Mouse (Mus musculus) kidney, postnatal 36 days (tissue): Measurements from ENCODE around the gene Gm10277.

Experiments used
- DNase-seq, 2 experiments: peaks; one replicate each; pipeline ENCODE4 v3.0.0; 2021 to 2022; ENCODE audit warnings: mixed read lengths in 2 of 2

The Gm10277 gene

DNA sequence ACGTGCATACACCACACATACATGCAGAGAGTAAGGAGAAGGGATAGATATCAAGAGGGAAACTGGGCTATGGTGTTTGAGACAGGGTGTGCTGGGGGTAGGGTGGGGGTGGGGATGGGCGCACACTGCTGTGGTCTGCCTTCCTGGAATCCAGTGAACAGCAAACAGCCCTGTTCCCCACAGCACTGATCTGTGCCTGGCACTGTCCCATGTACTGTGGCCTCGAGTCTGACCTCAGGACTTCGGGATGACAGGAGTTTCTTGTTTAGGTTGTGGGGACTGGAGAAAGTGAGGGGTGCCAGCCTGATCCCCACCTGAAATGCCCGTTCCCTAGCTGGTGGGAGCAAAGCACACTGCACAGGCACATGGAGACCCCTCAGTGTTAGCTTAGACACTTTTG is at the start of gene Gm10277:
TSS of gene Gm10277 (minus strand) at position 41 of the 400 bp plus-strand sequence.
- DNase-seq: no peak

DNA sequence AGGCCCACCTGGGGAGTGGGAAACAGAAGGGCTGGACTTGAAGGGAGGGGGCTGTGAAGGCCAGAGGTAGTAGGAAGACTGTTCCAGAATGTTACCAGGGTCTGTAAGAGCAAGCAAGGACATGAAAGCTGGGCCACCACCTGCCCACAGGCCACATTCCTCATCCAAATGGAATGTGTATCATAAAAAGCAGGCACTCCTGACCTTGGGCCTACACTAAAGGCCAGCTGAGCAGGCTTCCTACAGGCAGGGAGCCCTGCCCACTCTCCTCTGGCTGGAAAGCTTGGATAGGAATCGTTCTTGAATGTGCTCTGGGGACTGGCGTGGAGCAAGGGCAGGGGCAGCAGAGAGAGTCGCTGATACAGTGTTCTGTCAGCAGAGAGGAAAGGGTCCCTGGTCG is 49.2 kb upstream of the Gm10277 start:
- peak; percentile 49 to 66 for DNase-seq

DNA sequence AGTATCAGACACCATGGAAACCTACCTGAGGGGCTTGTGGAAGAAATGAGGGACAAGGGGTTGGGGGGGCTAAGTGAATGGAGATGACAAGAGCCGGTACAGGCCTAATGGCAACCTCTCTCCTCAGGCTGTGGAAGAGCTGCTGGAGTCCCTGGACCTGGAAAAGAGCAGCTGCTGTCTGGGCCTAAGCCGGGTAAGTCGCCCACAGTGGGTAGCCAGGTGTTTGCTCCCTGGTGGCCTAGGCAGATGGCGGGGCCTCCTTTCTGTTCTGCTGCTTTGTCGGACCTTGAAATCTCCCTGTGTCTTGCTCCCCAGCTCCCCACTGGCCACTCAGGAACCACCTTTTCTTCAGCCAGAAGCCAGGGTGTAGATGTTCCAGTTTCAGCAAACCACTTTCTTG is 48.7 kb upstream of the Gm10277 start:
- DNase-seq: no peak

DNA sequence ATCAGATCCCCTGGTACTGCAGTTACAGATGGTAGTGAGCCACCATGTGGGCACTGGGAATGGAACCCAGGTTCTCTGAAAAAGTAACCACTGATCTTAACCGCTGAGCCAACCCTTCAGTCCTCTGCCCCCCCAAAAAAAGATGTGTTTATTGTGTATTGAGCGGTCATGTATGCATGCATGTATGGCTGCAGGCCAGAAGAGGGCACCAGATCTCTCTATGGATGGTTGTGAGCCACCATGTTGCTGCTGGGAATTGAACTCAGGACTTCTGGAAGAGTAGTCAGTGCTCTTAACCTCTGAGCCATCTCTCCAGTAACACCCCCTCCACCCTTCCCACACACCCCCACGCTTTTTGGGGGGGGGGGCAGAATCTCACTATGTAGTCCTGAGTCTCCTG is 47.6 kb upstream of the Gm10277 start:
- DNase-seq: peak in 1 of 2 experiments; percentile 52

- no peak for DNase-seq
Measured at GRCm38 (mm10) chr11:77832541-77832940, 45.0 kb upstream of the Gm10277 start.

DNA sequence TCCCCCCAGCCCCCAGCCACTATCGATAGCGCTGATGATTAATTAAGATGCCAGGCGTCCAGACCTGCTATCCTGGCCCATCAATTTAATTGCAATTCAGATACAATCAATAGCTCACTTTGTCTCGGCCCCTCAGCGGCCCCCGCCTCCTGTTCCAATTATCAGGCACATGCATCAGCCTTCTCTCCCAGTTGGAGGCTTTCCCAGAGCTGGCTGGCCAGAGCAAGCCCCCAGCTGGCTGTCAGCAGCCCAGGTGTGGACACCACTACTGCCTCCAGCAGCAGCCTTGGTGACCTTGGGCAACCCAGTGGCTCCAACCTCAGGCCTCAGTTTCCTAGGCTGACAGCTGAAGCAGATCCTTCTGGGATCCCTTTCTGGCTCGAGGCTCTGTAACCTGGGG is 43.3 kb upstream of the Gm10277 start:
- peak; percentile 37 to 39 for DNase-seq

- DNase-seq: peak in 1 of 2 experiments; percentile 37
Measured at GRCm38 (mm10) chr11:77829043-77829841, 41.7 kb upstream of the Gm10277 start.

DNA sequence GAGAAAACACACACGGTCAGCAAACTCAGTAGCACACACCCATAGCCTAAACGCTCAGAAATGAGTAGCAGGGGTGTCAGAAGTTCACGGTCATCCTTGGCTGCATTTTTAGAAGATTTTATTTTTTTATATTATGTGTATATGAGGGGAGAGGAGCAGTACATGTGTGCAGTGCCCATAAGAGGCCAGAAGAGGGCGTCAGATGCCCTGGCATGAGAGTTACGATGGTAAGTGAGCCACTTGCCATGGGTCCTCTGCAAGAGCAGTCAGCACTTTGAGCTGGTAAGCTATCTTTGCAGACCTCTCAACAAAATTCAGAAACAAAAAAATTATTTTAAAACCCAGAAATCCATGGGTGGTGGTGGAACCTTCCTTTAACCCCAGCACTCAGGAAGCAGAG is 40.6 kb upstream of the Gm10277 start:
- DNase-seq: no peak

DNA sequence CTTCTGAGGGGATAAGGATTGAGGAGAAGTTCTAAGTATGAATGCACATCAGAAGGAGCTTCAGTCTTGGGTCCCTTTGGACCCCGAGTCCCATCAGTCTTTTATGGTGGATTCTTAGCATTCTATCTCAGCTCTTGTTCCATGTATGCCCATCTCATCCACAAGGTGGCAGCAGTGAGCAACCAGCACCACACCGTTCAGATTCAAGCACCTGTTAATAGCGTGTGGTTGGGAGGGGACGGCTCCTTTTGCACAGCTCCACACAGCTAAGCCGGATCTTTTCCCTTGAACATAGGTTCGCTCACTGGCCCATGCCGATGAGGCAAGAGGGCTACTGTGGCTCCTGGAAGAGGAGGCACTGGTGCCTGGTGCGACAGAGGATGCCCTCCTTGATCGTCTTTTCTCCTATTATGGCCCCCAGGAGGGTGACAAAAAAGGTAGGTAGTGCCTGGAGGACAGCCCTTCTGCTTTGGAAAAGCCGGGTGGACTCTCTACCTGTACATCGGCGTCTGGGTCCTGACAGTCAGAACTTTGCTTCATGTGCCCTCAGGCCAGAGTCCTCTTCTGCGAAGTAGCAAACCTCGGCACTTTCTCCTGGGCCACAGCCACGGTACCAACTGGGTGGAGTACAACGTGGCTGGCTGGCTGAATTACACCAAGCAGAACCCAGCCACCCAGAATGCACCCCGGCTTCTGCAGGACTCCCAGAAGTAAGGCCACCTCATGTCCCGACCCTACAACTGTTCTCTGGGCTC is 39.9 kb upstream of the Gm10277 start:
- peak; percentile 80 to 85 for DNase-seq

DNA sequence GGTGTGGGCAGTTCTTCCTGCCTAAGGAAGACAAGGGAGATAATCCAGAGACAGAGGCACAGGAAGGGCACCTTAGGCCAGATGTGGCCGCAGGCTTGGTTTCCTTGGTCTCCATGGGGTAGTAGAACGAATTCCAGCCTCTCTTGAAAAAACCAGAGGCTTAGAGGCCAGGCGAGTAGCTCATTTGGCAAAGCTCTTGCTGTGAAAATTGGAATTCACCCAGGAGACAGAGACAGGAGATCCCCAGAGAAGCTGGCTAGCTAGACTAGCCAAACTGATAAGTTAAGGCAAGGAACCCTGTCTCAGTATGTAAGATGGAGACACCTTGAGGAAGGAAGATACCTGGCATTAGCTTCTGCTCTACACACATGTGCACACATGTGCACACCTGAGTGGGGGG is 38.8 kb upstream of the Gm10277 start:
- DNase-seq: no peak

GRCm38 (mm10) chr11:77825853-77826252 is 38.3 kb upstream of the Gm10277 start:
- DNase-seq: peak; percentile 77 to 85

DNA sequence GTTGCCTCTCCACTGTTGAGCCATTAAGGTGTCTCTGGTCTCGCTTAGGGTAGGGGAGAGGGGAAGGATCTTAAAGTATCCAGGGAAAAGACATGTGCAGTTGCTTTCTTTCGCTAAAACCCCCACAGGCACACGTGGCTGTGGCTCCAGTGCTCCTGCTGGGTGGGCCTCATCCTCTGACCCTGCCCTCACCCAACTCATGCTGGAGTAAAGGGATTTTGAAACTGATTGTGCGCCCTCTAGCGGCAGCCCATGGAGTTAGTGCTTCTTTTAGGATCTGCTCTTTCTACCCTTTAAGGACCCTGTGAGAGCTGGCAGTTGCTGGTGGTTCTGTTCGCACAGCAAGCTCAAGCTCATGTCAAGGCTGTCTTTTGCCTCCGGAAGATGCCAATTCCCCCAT is 35.2 kb upstream of the Gm10277 start:
- DNase-seq: peak in 1 of 2 experiments; percentile 84

GRCm38 (mm10) chr11:77821648-77822047 is 34.1 kb upstream of the Gm10277 start:
- DNase-seq: peak; percentile 49 to 84

GRCm38 (mm10) chr11:77816003-77816402 is 28.5 kb upstream of the Gm10277 start:
- peak; percentile 54 to 82 for DNase-seq

DNA sequence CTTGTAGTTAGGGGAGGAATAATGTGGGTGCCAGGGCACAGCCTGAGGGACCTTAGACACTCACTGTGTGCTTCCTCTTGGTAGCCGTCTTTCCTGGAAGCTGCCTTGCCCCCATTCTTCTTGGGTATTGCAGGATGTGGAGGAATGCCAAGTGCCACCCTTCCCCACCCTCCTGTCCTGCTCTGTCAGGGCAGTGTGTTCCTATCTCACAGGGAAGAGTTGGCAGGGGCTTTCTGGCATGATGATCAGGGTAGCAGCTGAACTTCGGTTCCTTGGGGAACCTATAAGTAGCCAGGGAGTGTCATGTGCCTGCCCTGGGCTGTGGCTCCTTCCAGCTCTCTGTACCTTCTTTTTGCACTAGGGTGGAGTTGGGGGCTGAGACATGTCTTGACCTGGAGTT is 26.4 kb upstream of the Gm10277 start:
- DNase-seq: peak in 1 of 2 experiments; percentile 44

DNA sequence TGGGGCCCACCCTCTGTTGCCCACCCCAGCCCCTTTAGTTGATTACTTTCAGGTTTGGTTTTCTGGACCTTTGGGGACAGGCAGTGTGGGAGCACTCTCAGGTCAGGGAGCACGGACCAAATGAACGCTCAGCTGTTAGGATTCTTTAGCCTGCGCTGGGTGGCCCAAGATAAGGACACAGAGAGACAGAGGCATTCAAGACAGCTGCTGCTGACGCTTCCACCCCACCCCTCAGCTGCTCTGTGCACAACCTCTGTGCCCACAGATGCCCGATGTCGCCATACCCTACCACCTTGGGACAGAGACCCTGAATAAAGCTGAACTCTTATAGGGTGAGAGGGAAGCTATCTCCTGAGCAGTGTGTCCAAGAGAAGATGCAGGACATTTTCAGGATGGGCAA is 22.5 kb upstream of the Gm10277 start:
- DNase-seq: no peak

- no peak for DNase-seq
Measured at GRCm38 (mm10) chr11:77809215-77809614, 21.7 kb upstream of the Gm10277 start.

- DNase-seq: peak; percentile 55 to 64
Measured at GRCm38 (mm10) chr11:77808051-77808465, 20.5 kb upstream of the Gm10277 start.

DNA sequence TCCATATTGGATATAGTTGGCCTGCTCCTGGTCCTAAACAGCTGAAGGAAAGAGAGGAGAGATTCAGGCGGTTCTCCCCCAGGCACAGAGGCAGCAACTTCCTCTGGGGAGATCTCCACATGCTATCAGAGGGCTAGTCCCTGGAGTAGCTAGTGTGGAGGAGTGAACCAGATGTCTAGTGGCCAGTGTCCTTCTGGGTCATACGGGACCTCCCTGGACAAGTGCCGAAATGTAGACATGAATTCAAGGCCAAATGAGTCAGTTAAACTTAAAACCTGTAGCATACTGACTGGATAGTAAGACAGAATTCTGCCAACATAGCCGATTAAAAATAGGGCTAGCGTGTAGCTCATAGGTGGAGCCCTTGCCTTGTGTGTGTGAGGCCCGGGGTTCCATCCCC is 19.3 kb upstream of the Gm10277 start:
- no peak for DNase-seq

DNA sequence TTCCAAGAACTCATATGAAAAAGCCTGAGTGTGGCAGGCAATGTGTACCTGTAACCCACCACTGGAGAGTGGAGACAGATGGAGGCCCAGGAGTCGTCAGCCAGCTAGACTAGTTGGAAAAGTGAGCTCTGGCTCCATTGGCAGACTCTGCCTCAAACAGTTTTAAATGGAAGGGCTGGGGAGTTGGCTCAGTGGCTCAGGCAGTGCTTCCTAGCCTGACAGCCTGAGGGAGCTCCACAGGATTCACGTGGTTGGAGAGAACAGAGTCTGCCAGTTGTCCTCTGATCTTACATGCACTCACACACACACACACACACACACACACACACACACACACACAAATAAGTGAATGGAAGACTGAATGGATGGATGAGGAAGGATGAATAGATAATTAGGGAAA is 18.7 kb upstream of the Gm10277 start:
- peak in 1 of 2 experiments; percentile 61 for DNase-seq

- DNase-seq: peak in 1 of 2 experiments; percentile 63
Measured at GRCm38 (mm10) chr11:77802341-77802865, 14.9 kb upstream of the Gm10277 start.

DNA sequence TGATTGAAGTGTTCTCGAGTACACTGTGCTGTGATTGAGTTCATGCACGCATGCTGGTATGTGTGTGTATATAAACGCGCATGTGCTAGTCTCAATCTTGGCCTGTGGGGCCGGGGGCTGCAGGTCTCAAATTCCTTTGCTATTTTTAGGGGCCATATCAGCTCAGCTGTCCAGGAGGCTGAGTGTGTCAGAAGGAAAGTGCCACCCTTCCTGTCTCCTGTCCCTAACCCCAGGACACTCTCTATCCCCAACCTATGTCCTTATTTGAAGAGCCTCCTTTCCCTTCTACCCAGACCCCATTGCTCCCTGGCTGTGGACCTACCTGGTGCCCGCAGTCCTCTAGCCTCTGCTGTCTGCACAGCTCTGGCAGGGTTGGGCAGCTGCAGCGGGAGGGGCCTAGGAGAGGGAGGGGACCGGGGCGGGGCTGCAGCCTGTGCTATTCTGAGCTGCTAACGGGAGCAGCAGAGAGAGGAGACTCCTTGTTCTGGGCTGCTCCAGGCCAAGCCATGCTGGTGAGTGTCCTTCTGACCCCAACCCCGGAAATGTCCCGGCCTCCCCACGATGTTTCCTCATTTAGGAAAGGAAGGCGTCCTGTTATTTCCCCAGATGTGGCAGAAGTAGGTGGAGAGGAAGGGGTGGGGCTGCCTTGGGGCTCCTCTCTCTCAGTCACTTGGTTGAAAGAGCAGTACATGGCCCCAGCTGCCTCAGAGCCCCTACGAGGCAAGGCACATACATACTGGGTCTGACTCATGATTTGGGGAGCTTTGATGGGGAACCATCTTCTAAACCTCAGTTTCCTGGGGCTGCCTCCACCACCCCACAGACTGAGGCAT is 13.5 kb upstream of the Gm10277 start:
- peak; percentile 84 to 87 for DNase-seq

- no peak for DNase-seq
Measured at GRCm38 (mm10) chr11:77800491-77800868, 12.9 kb upstream of the Gm10277 start.
